Mouse (Mus musculus) cortical plate, adult 2 months (tissue): ENCODE data around the gene Cenpt.

Source experiments
- CTCF ChIP-seq: fragments of 200-500 bp; IDR thresholded peaks from 2 replicates; pipeline ENCODE4 v1.5.1; 2011; ENCODE audit warnings: mild to moderate bottlenecking, control low read depth, low read length; ENCODE audit not compliant: insufficient read depth; ENCODE audit errors: extremely low read depth
- POLR2A ChIP-seq: fragments of 200-500 bp; IDR thresholded peaks from 2 replicates; pipeline ENCODE4 v1.6.1; 2011; ENCODE audit warnings: mild to moderate bottlenecking, low read length, control low read depth; ENCODE audit not compliant: insufficient read depth; ENCODE audit errors: extremely low read depth

- TF ChIP-seq CTCF (no peak), POLR2A (no peak)
These were observed 40.6 kb downstream of the Cenpt start for GRCm38 (mm10) chr8:105812511-105812910.
